32 mouse cellular contexts compared by ENCODE assay signal in genomic region chr5:3329361-3329760, GRCm38 (mm10).
"Had no signal": no experiment of that assay in that cellular context is flagged by ENCODE, and none has a peak within 500 bp of the region (broad histone marks: within the 10 kb centered on the region; RNA-seq: fewer than 3 reads in every experiment).

No protein-coding gene starts in this region.

- ATAC-seq: liver, embryonic 12.5 days; liver, postnatal 0 days; lung, postnatal 0 days; midbrain, embryonic 13.5 days; midbrain, embryonic 15.5 days; midbrain, embryonic 16.5 days had no signal

- H3K4me3 ChIP-seq: limb, embryonic 10.5 days; limb, embryonic 12.5 days; limb, embryonic 13.5 days; limb, embryonic 15.5 days; liver, embryonic 12.5 days; liver, embryonic 13.5 days; liver, embryonic 15.5 days; lung, embryonic 15.5 days; megakaryocyte, embryonic 14.5 days; midbrain, embryonic 10.5 days; midbrain, embryonic 12.5 days; midbrain, embryonic 13.5 days; midbrain, embryonic 15.5 days; myocyte; neural tube, embryonic 12.5 days had no signal

- H3K9ac ChIP-seq: limb, embryonic 12.5 days; limb, embryonic 13.5 days; limb, embryonic 15.5 days; liver, embryonic 12.5 days; liver, embryonic 13.5 days; liver, embryonic 14.5 days; liver, embryonic 15.5 days; liver, postnatal 0 days; lung, embryonic 14.5 days; lung, embryonic 15.5 days; midbrain, embryonic 12.5 days; midbrain, embryonic 13.5 days; midbrain, embryonic 15.5 days; neural tube, embryonic 12.5 days had no signal

- H3K9me3 ChIP-seq: limb, embryonic 10.5 days; limb, embryonic 12.5 days; limb, embryonic 13.5 days; limb, embryonic 15.5 days; liver, embryonic 12.5 days; liver, embryonic 13.5 days; liver, embryonic 15.5 days; lung, embryonic 15.5 days; midbrain, embryonic 10.5 days; midbrain, embryonic 12.5 days; midbrain, embryonic 13.5 days; midbrain, embryonic 15.5 days; neural tube, embryonic 12.5 days had no signal

- H3K4me2 ChIP-seq: limb, embryonic 12.5 days; limb, embryonic 13.5 days; limb, embryonic 15.5 days; liver, embryonic 11.5 days; liver, embryonic 12.5 days; liver, embryonic 13.5 days; liver, embryonic 15.5 days; lung, embryonic 14.5 days; lung, embryonic 15.5 days; midbrain, embryonic 11.5 days; midbrain, embryonic 12.5 days; midbrain, embryonic 13.5 days; midbrain, embryonic 15.5 days; neural tube, embryonic 12.5 days had no signal

- DNase-seq: left cerebral cortex, postnatal 4 days; liver; liver, embryonic 13.5 days; liver, postnatal 0 days; lung, adult 18-20 months; lung, adult 2 months; lung, embryonic 14.5 days; lung, postnatal 10 days; lung, postnatal 14 days; lung, postnatal 36 days; lung, postnatal 4 days; midbrain, embryonic 14.5 days had no signal

- H3K36me3 ChIP-seq: limb, embryonic 10.5 days; limb, embryonic 12.5 days; limb, embryonic 13.5 days; limb, embryonic 15.5 days; liver, embryonic 12.5 days; liver, embryonic 13.5 days; liver, embryonic 15.5 days; lung, embryonic 15.5 days; midbrain, embryonic 10.5 days; midbrain, embryonic 12.5 days; midbrain, embryonic 13.5 days; midbrain, embryonic 15.5 days; neural tube, embryonic 12.5 days had no signal

- H3K27me3 ChIP-seq: limb, embryonic 12.5 days; limb, embryonic 13.5 days; limb, embryonic 15.5 days; liver, embryonic 12.5 days; liver, embryonic 13.5 days; liver, embryonic 15.5 days; lung, embryonic 15.5 days; megakaryocyte, embryonic 14.5 days; midbrain, embryonic 12.5 days; midbrain, embryonic 13.5 days; midbrain, embryonic 15.5 days; neural tube, embryonic 12.5 days had no signal

- H3K4me1 ChIP-seq: limb, embryonic 10.5 days; limb, embryonic 12.5 days; limb, embryonic 13.5 days; limb, embryonic 15.5 days; liver, embryonic 12.5 days; liver, embryonic 13.5 days; liver, embryonic 15.5 days; lung, embryonic 15.5 days; megakaryocyte, embryonic 14.5 days; midbrain, embryonic 12.5 days; midbrain, embryonic 13.5 days; midbrain, embryonic 15.5 days; neural tube, embryonic 12.5 days had no signal

- H3K27ac ChIP-seq: limb, embryonic 10.5 days; limb, embryonic 12.5 days; limb, embryonic 13.5 days; limb, embryonic 15.5 days; liver, embryonic 12.5 days; liver, embryonic 13.5 days; liver, embryonic 14.5 days; liver, embryonic 15.5 days; lung, embryonic 15.5 days; macrophage; midbrain, embryonic 10.5 days; midbrain, embryonic 12.5 days; midbrain, embryonic 13.5 days; midbrain, embryonic 15.5 days; neural tube, embryonic 12.5 days had no signal
